Mouse (Mus musculus) forebrain, embryonic 14.5 days (tissue): ENCODE data around the gene Eef2kmt. TPM values are rescaled to one million over a fixed set of nuclear protein-coding genes. Genes with fewer than 3 reads are reported as not detected.
A peak's percentile ranks its signal among the peaks of the same experiment; 100 is the strongest.

ENCODE experiments used
- ATAC-seq: fragments of 200-750 bp; cut with Nextera tagmentation; 2 replicates; pipeline ENCODE4 v1.8.0; 2017; ENCODE audit warnings: mild to moderate bottlenecking, moderate library complexity
- DNase-seq: peaks from one replicate; pipeline ENCODE4 v3.0.0-alpha.2; 2015; ENCODE audit warnings: low spot score
- H3K27ac ChIP-seq: fragments of 300-500 bp; sonication (generic); 2 replicates; pipeline ENCODE4 v1.5.1; 2014; ENCODE audit warnings: low read depth, mild to moderate bottlenecking, control low read depth, low read length, moderate library complexity
- H3K27me3 ChIP-seq: fragments of 300-500 bp; sonication (generic); replicated peaks from 2 replicates; pipeline ENCODE4 v1.6.1; 2014; ENCODE audit warnings: low read length, control low read depth, mixed read lengths; ENCODE audit not compliant: control insufficient read depth, insufficient read depth
- H3K36me3 ChIP-seq: fragments of 300-500 bp; sonication (generic); 2 replicates; pipeline ENCODE4 v1.6.1; 2014; ENCODE audit warnings: low read length, control low read depth; ENCODE audit not compliant: control insufficient read depth, insufficient read depth
- H3K4me1 ChIP-seq: fragments of 300-500 bp; sonication (generic); 2 replicates; pipeline ENCODE4 v1.6.1; 2014; ENCODE audit warnings: antibody characterized with exemption, low read length, control low read depth; ENCODE audit not compliant: control insufficient read depth, insufficient read depth
- H3K4me2 ChIP-seq: fragments of 300-500 bp; sonication (generic); 2 replicates; pipeline ENCODE4 v1.6.1; 2014; ENCODE audit warnings: mild to moderate bottlenecking, control low read depth, low read length
- H3K4me3 ChIP-seq: fragments of 300-500 bp; sonication (generic); 2 replicates; pipeline ENCODE4 v1.5.1; 2014; ENCODE audit warnings: low read depth, low read length, control low read depth
- H3K9ac ChIP-seq: fragments of 300-500 bp; sonication (generic); 2 replicates; pipeline ENCODE4 v1.6.1; 2014; ENCODE audit warnings: mild to moderate bottlenecking, low read length, control low read depth, moderate library complexity
- H3K9me3 ChIP-seq: fragments of 300-500 bp; sonication (generic); replicated peaks from 2 replicates; pipeline ENCODE4 v1.6.1; 2016; ENCODE audit warnings: low read length, control low read depth, mixed read lengths; ENCODE audit not compliant: control insufficient read depth
- WGBS: fragments of 180-500 bp; shearing (Covaris S2); extraction: QIAGEN DNeasy Blood & Tissue Kit; methylation state at CpG from one replicate; pipeline ENCODE4 v1.1.7; 2014; 5-methylcytosine and 5-hydroxymethylcytosine counted together
- polyA plus RNA-seq: library from polyadenylated mRNA; unstranded; fragments of >200 nt; fragmentation: Nextera tagmentation; extraction: Ambion mirVana; gene quantifications from 2 replicates; pipeline ENCODE4 v1.2.1, GENCODE M21; 2014

Gene Eef2kmt
- polyA plus RNA-seq, 1 experiment from 2014 or later: 11.5 TPM

DNA sequence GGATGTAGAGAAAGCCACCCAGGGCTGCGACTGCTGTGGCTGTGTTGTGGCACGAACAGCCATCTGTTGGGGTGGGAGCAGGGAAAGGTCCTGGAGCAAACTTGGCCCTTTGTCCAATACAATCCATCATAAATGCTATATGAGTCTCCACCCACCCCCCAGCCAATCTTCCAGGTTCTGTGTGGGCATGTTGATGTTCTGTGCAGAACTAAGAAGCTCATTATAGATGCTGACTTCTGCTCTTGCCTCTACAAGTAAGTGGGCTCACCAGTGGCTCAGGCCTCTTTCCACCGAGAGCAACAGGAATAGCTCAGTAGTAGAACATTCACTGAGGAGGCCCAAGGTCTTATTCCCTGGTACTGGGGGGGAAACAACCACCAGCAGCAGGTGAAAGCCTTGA, 43.6 kb downstream of the Eef2kmt start:
- no peaks in the 10 kb centered on the region for H3K4me1 ChIP-seq
- H3K4me2 ChIP-seq: no peak overlapping the region
- DNase-seq (no peak), ATAC-seq (no peak)
- no peaks in the 10 kb centered on the region for H3K9me3 ChIP-seq
- 85% methylated on average over 3 of the region's 3 CpGs for WGBS
- H3K4me3 ChIP-seq: no peak overlapping the region
- H3K36me3 ChIP-seq: no peaks in the 10 kb centered on the region
- H3K27me3 ChIP-seq: no peaks in the 10 kb centered on the region
- no peak overlapping the region for H3K9ac ChIP-seq
- no peak overlapping the region for H3K27ac ChIP-seq

GRCm38 (mm10) chr16:5210365-5210764, 45.4 kb downstream of the Eef2kmt start:
- no peak overlapping the region for H3K4me2 ChIP-seq
- ATAC-seq: no peak

DNA sequence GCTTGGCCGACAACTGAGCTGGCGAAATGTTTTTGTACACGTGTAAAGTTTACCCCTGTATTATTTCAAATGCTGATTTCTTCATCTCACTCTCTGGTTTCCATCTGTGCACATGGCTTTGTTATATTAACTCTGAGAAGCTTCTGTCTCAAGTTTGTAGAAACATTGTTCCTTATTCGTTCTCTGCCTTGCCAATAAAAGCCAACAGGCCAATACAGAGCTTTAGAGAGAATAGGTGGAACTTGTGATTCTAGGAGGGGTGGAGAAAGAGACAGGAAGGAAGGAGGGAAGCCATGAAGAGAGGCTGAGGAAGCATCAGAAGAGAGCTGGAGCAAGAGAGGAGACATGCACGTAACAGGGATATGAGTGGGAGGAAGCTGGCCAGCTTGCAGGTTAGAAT, 49.7 kb downstream of the Eef2kmt start:
- WGBS: 75% methylated on average over 5 of the region's 5 CpGs
- ATAC-seq (no peak), DNase-seq (no peak)
- Histone ChIP-seq H3K27me3 (no peaks in the 10 kb centered on the region), H3K36me3 (no peaks in the 10 kb centered on the region), H3K4me3 (no peak overlapping the region), H3K4me1 (peaks cover 7% of the 10 kb centered on the region), H3K9me3 (no peaks in the 10 kb centered on the region), H3K4me2 (no peak overlapping the region), H3K27ac (no peak overlapping the region), H3K9ac (no peak overlapping the region)

More at GRCm38 (mm10) chr16:5210365-5210764, 45.4 kb downstream of the Eef2kmt start:
- WGBS: 77% methylated on average over 2 of the region's 2 CpGs
- no peaks in the 10 kb centered on the region for H3K36me3 ChIP-seq
- H3K4me1 ChIP-seq: no peaks in the 10 kb centered on the region
- DNase-seq: no peak
- H3K9me3 ChIP-seq: no peaks in the 10 kb centered on the region
- no peak overlapping the region for H3K27ac ChIP-seq
- H3K27me3 ChIP-seq: no peaks in the 10 kb centered on the region
- no peak overlapping the region for H3K4me3 ChIP-seq
- H3K9ac ChIP-seq: no peak overlapping the region

DNA sequence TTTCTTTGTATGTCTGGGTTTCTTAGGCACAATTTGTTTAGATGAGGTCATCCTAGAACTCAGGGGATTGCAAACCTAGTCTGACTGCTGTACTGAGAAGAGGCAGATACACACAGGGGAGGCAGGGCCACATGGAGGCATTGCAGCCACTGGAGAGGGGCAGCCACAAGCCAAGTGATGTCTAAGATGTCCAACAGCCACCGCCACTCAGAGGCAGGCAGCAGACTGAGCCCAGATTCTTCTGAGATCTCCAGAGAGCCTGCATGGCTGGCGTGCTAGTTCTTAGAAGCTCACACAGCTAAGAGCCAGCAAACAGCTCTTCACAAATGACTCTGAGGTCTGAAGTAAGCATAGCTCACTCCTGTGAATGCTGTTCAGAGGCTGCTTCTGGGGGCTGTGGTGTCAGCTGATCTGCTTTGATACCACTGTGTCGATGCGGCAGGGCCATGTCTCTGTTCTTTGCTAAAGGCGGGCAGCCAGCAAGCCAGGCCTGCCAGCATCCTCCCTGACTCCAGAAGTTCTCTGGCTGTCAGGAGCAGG, 50.3 kb downstream of the Eef2kmt start:
- H3K4me3 ChIP-seq: no peak overlapping the region
- H3K4me2 ChIP-seq: no peak overlapping the region
- peaks cover 7% of the 10 kb centered on the region for H3K4me1 ChIP-seq
- no peak overlapping the region for H3K9ac ChIP-seq
- no peak overlapping the region for H3K27ac ChIP-seq
- no peaks in the 10 kb centered on the region for H3K36me3 ChIP-seq
- ATAC-seq: no peak
- DNase-seq: no peak
- whole genome bisulfite sequencing: 86% methylated on average over 5 of the region's 5 CpGs
- H3K27me3 ChIP-seq: no peaks in the 10 kb centered on the region
- no peaks in the 10 kb centered on the region for H3K9me3 ChIP-seq

GRCm38 (mm10) chr16:5203668-5204433, 51.9 kb downstream of the Eef2kmt start, which contains the start of gene Nagpa:
TSS of gene Nagpa (minus strand) at chr16:5204012.
- no peaks in the 10 kb centered on the region; the same call in 1 of the 2 replicates for H3K36me3 ChIP-seq
- DNase-seq: peak; percentile 94

GRCm38 (mm10) chr16:5203200-5203599, 52.6 kb downstream of the Eef2kmt start:
- H3K36me3 ChIP-seq: no peaks in the 10 kb centered on the region; the same call in 1 of the 2 replicates
- ATAC-seq (peak; percentile 46; the same call in 1 of the 2 replicates), DNase-seq (no peak)
- WGBS: 2% methylated on average over 36 of the region's 36 CpGs
- H3K4me3 ChIP-seq: peak overlapping the region; percentile 63
- no peaks in the 10 kb centered on the region for H3K9me3 ChIP-seq
- H3K27ac ChIP-seq: no peak overlapping the region
- H3K4me1 ChIP-seq: peaks cover 7% of the 10 kb centered on the region
- H3K9ac ChIP-seq: peak overlapping the region; percentile 63
- H3K4me2 ChIP-seq: peak overlapping the region; percentile 91
- H3K27me3 ChIP-seq: no peaks in the 10 kb centered on the region

More at GRCm38 (mm10) chr16:5203668-5204433, 51.9 kb downstream of the Eef2kmt start, which contains the start of gene Nagpa:
- Histone ChIP-seq H3K27me3 (no peaks in the 10 kb centered on the region), H3K9ac (peak within 1 kb of the TSS; percentile 63), H3K27ac (no peak within 1 kb of the TSS), H3K4me2 (peak within 1 kb of the TSS; percentile 91), H3K4me1 (peaks cover 7% of the 10 kb centered on the region), H3K4me3 (peak within 1 kb of the TSS; percentile 63), H3K9me3 (no peaks in the 10 kb centered on the region)
- WGBS: 4% methylated on average over 40 of the region's 40 CpGs
- ATAC-seq: peak; percentile 96

DNA sequence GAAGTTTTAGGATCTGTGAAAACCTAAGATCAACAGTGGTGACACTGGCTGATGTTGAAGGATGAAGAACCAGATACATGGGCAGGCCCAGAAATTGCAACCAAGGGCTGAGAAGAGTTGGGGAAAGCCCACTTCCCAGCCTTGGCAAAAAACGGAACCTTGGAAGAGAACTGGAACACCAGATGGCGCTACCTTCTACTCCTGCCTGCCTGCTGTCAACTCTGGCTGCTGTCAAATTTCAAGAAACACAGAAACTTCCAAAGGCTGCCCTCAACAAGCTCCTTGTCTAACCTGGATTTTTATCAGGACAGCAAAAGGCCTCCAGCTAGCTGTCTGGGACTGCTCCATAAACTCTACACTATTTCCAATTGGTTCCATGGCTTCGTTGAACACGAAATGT, 53.1 kb downstream of the Eef2kmt start:
- DNase-seq (peak; percentile 65), ATAC-seq (no peak)
- Histone ChIP-seq H3K9me3 (no peaks in the 10 kb centered on the region), H3K4me3 (peak overlapping the region; percentile 63; the same call in 1 of the 2 replicates), H3K27me3 (no peaks in the 10 kb centered on the region), H3K4me1 (peaks cover 7% of the 10 kb centered on the region), H3K9ac (no peak overlapping the region), H3K36me3 (no peaks in the 10 kb centered on the region; the same call in 1 of the 2 replicates), H3K4me2 (peak overlapping the region; percentile 91), H3K27ac (no peak overlapping the region)
- 15% methylated on average over 4 of the region's 4 CpGs for WGBS

- no peak overlapping the region for H3K4me3 ChIP-seq
- DNase-seq (peak; percentile 53), ATAC-seq (no peak)
- no peaks in the 10 kb centered on the region; the same call in 1 of the 2 replicates for H3K36me3 ChIP-seq
- no peak overlapping the region for H3K4me2 ChIP-seq
- no peak overlapping the region for H3K27ac ChIP-seq
- no peaks in the 10 kb centered on the region for H3K9me3 ChIP-seq
- H3K4me1 ChIP-seq: no peaks in the 10 kb centered on the region
- H3K9ac ChIP-seq: no peak overlapping the region
- no peaks in the 10 kb centered on the region for H3K27me3 ChIP-seq
- WGBS: 33% methylated on average over 6 of the region's 6 CpGs
These were observed 60.7 kb downstream of the Eef2kmt start for GRCm38 (mm10) chr16:5195080-5195479.
